Mouse (Mus musculus) midbrain, embryonic 11.5 days (tissue): ENCODE results near the gene Gpr1. TPM values are rescaled to one million over a fixed set of nuclear protein-coding genes. Genes with fewer than 3 reads are reported as not detected.

Source experiments
- ATAC-seq: fragments of 200-750 bp; cut with Nextera tagmentation; 2 replicates; pipeline ENCODE4 v1.8.0; 2017; ENCODE audit warnings: moderate TSS enrichment, moderate library complexity; ENCODE audit not compliant: low FRiP score
- DNase-seq: peaks from one replicate; pipeline ENCODE4 v3.0.0; 2015; ENCODE audit warnings: low spot score; ENCODE audit errors: missing footprints
- H3K27ac ChIP-seq: fragments of 300-500 bp; sonication (generic); 2 replicates; pipeline ENCODE4 v1.5.1; 2014; ENCODE audit warnings: low read depth, low read length
- H3K27me3 ChIP-seq: fragments of 300-500 bp; sonication (generic); 2 replicates; pipeline ENCODE4 v1.6.1; 2014; ENCODE audit warnings: mild to moderate bottlenecking, low read length, moderate library complexity, mixed read lengths; ENCODE audit not compliant: control insufficient read depth, insufficient read depth
- H3K36me3 ChIP-seq: fragments of 300-500 bp; sonication (generic); 2 replicates; pipeline ENCODE4 v1.6.1; 2014; ENCODE audit warnings: mild to moderate bottlenecking, low read length, moderate library complexity, mixed read lengths; ENCODE audit not compliant: control insufficient read depth, insufficient read depth
- H3K4me1 ChIP-seq: fragments of 300-500 bp; sonication (generic); 2 replicates; pipeline ENCODE4 v1.6.1; 2014; ENCODE audit warnings: low read length; ENCODE audit not compliant: control insufficient read depth, insufficient read depth
- H3K4me2 ChIP-seq: fragments of 300-500 bp; sonication (generic); 2 replicates; pipeline ENCODE4 v1.6.1; 2014; ENCODE audit warnings: mild to moderate bottlenecking, moderate library complexity
- H3K4me3 ChIP-seq: fragments of 300-500 bp; sonication (generic); 2 replicates; pipeline ENCODE4 v1.5.1; 2014; ENCODE audit warnings: low read depth, low read length
- H3K9ac ChIP-seq: fragments of 300-500 bp; sonication (generic); 2 replicates; pipeline ENCODE4 v1.6.1; 2014; ENCODE audit warnings: low read length
- H3K9me3 ChIP-seq: fragments of 300-500 bp; sonication (generic); 2 replicates; pipeline ENCODE4 v1.6.1; 2016; ENCODE audit warnings: low read length; ENCODE audit not compliant: control insufficient read depth
- WGBS: fragments of 180-500 bp; shearing (Covaris S2); extraction: QIAGEN DNeasy Blood & Tissue Kit; methylation state at CpG from one replicate; pipeline ENCODE4 v1.1.7; 2014; 5-methylcytosine and 5-hydroxymethylcytosine counted together
- microRNA-seq: library from miRNA; unstranded; fragments of <30 nt; microRNA quantifications from one replicate; pipeline ENCODE4, GENCODE M21; 2017
- polyA plus RNA-seq: library from polyadenylated mRNA; unstranded; fragments of >200 nt; fragmentation: Nextera tagmentation; extraction: Ambion mirVana; gene quantifications from 2 replicates; pipeline ENCODE4 v1.2.1, GENCODE M21; 2014

The Gpr1 gene
- polyA plus RNA-seq, 1 experiment from 2014 or later: 0.22 TPM

GRCm38 (mm10) chr1:63134530-63134929 lies 79.8 kb downstream of the Gpr1 start:
- DNase-seq: no peak
- Histone ChIP-seq H3K27me3 (no peaks in the 10 kb centered on the region), H3K36me3 (no peaks in the 10 kb centered on the region; the same call in 1 of the 2 replicates), H3K9me3 (no peaks in the 10 kb centered on the region), H3K4me3 (no peak overlapping the region), H3K4me1 (no peaks in the 10 kb centered on the region), H3K4me2 (no peak overlapping the region), H3K27ac (no peak overlapping the region), H3K9ac (no peak overlapping the region)
- 87% methylated on average over 3 of the region's 3 CpGs for WGBS
- no peak for ATAC-seq

Small RNA genes within 50 kb of the gene (microRNA-seq; reads per million reads assigned to microRNA genes)
- gene Gm24557 (not detected), gene Gm27512 (not detected)

Other genes with a start within 250 kb of the Gpr1 start
- 7.8 and 8.8 TPM in 2 replicates for gene Ino80d, start 99.9 kb downstream of the Gpr1 start, polyA plus RNA-seq
- 465 and 509 TPM in 2 replicates for gene Eef1b2, start 37.7 kb downstream of the Gpr1 start, polyA plus RNA-seq
- 138 and 152 TPM in 2 replicates for gene Ndufs1, start 37.7 kb downstream of the Gpr1 start, polyA plus RNA-seq
- gene Zdbf2, start 58.7 kb upstream of the Gpr1 start, polyA plus RNA-seq: 16.5 and 17.5 TPM in 2 replicates
- 8.0 and 9.1 TPM in 2 replicates for gene Adam23, start 231.3 kb upstream of the Gpr1 start, polyA plus RNA-seq